Mouse (Mus musculus): ENCODE measurements around the gene Kdm1b. TPM values are rescaled to one million over a fixed set of nuclear protein-coding genes. Genes with fewer than 3 reads are reported as not detected.
A peak's percentile ranks its signal among the peaks of the same experiment; 100 is the strongest.

The Kdm1b gene
- polyA plus RNA-seq, 1 experiment from 2014 or later: 14.9 TPM

DNA sequence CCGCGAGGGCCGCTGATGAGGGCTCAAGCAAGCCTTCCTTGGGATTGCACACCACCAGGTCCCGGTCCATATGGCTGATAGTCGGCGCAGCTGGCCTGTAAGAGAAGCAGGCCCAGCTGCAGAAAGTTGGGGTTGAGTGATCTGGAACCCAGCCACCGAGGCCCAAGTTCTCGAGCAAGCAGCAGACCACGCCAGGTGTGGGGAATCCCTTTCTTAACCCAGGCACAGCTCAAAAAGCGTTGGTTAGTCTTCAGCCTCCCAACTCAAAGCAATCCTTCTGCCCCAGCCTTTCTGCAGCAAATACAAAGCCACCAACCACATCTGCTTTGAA is 1.3 kb downstream of the Kdm1b start, which contains the start of gene Tpmt:
Gene Tpmt, minus strand, starts transcription at position 121 of the 331 bp plus-strand sequence.
- Histone ChIP-seq H3K27ac (ENCODE audit: low read depth, low read length) (peak within 1 kb of the TSS; percentile 70), H3K4me3 (ENCODE audit: low read depth, low read length) (peak within 1 kb of the TSS; percentile 87), H3K9me3 (ENCODE audit: control insufficient read depth, low read length) (no peaks in the 10 kb centered on the region), H3K4me2 (replicated peaks; ENCODE audit: low read depth, low read length) (peak within 1 kb of the TSS; percentile 94), H3K36me3 (ENCODE audit: control insufficient read depth, insufficient read depth, low read length) (no peaks in the 10 kb centered on the region), H3K27me3 (ENCODE audit: control insufficient read depth, insufficient read depth, low read length) (no peaks in the 10 kb centered on the region), H3K4me1 (replicated peaks; ENCODE audit: control insufficient read depth, insufficient read depth, low read length) (peaks cover 3% of the 10 kb centered on the region; the same call in 1 of the 2 replicates), H3K9ac (ENCODE audit: low read depth, low read length) (peak within 1 kb of the TSS; percentile 73)
- ATAC-seq (ENCODE audit: low FRiP score): no peak
- no peak for DNase-seq (ENCODE audit: low spot score)
- WGBS: 24% methylated on average over 10 of the region's 10 CpGs

DNA sequence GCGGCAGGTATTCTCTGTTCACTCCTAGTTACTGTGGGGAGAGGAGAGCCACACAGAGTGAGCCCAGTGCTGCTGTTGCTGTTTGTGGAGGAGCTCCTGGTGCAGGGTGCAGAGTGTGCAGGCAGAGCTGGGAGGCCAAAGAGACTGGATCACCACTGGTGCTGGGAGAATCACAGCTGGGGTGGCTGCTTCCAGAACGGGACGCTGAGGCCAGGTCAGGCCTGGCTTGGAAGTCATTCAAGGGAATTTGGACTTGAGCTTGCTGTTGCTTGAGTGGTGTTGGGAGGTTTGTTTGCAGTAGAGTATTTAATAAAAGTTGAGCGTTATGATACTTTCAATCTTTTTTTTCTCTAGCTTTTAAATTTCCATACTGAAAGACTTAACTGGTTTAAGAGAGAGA is 4.7 kb downstream of the Kdm1b start:
- Histone ChIP-seq H3K36me3 (ENCODE audit: control insufficient read depth, insufficient read depth, low read length) (no peaks in the 10 kb centered on the region), H3K4me3 (ENCODE audit: low read depth, low read length) (no peak overlapping the region), H3K4me1 (replicated peaks; ENCODE audit: control insufficient read depth, insufficient read depth, low read length) (peaks cover 3% of the 10 kb centered on the region; the same call in 1 of the 2 replicates), H3K9ac (ENCODE audit: low read depth, low read length) (no peak overlapping the region), H3K27ac (ENCODE audit: low read depth, low read length) (no peak overlapping the region), H3K27me3 (ENCODE audit: control insufficient read depth, insufficient read depth, low read length) (no peaks in the 10 kb centered on the region), H3K4me2 (replicated peaks; ENCODE audit: low read depth, low read length) (no peak overlapping the region), H3K9me3 (ENCODE audit: control insufficient read depth, low read length) (no peaks in the 10 kb centered on the region)
- DNase-seq (ENCODE audit: low spot score) (no peak), ATAC-seq (ENCODE audit: low FRiP score) (no peak)
- WGBS: 93% methylated on average over 4 of the region's 4 CpGs

DNA sequence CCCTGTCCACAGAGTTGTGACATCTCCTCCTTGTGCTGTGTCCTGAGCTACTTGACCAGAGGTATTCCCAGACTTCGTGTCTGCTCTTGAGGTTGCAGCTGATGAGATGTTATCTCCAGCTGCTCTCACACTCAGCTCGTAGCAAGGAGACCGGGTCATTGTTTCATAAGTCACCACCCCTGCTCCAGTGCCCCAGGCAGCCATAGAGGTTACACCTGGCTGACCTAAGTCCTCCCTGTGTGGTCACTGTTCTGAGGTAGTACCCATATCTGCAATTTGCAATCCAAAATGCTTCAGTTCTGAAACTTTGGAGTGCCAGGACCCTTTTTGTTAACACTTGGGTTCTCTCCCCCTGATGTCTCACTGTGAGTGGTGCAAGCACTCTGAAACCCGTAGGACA is 6.7 kb downstream of the Kdm1b start:
- Histone ChIP-seq H3K27me3 (ENCODE audit: control insufficient read depth, insufficient read depth, low read length) (no peaks in the 10 kb centered on the region), H3K27ac (ENCODE audit: low read depth, low read length) (no peak overlapping the region), H3K4me2 (replicated peaks; ENCODE audit: low read depth, low read length) (no peak overlapping the region), H3K9ac (ENCODE audit: low read depth, low read length) (no peak overlapping the region), H3K4me3 (ENCODE audit: low read depth, low read length) (no peak overlapping the region), H3K4me1 (replicated peaks; ENCODE audit: control insufficient read depth, insufficient read depth, low read length) (no peaks in the 10 kb centered on the region), H3K9me3 (ENCODE audit: control insufficient read depth, low read length) (no peaks in the 10 kb centered on the region), H3K36me3 (ENCODE audit: control insufficient read depth, insufficient read depth, low read length) (no peaks in the 10 kb centered on the region)
- ATAC-seq (ENCODE audit: low FRiP score) (no peak), DNase-seq (ENCODE audit: low spot score) (no peak)
- 79% methylated on average over 4 of the region's 4 CpGs for WGBS

DNA sequence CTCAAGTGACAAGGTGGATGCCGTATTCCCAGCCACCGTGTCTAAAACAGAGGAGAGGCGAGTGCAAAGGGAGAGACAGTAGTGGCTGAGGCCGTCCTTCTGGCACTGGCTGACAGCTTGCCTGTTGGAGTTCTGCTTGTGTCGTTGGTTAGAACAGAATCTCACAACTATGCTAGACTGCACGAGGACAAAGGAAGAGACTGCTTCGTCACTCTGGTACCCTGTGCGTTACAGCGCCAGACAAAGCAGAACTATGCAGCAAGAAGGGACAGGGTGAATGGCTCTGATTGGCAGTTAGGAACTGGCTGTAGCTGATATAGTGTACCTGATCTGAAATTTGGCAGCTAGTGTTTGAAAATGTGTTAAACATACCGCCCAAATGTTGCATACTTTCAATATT is 10.7 kb downstream of the Kdm1b start:
- H3K27me3 ChIP-seq (ENCODE audit: control insufficient read depth, insufficient read depth, low read length): no peaks in the 10 kb centered on the region
- ATAC-seq (ENCODE audit: low FRiP score): no peak
- WGBS: 36% methylated on average over 10 of the region's 10 CpGs
- H3K27ac ChIP-seq (ENCODE audit: low read depth, low read length): no peak overlapping the region
- no peaks in the 10 kb centered on the region for H3K9me3 ChIP-seq (ENCODE audit: control insufficient read depth, low read length)
- peak; percentile 12 for DNase-seq (ENCODE audit: low spot score)
- H3K4me1 ChIP-seq (replicated peaks; ENCODE audit: control insufficient read depth, insufficient read depth, low read length): no peaks in the 10 kb centered on the region
- H3K36me3 ChIP-seq (ENCODE audit: control insufficient read depth, insufficient read depth, low read length): no peaks in the 10 kb centered on the region
- no peak overlapping the region for H3K9ac ChIP-seq (ENCODE audit: low read depth, low read length)
- H3K4me2 ChIP-seq (replicated peaks; ENCODE audit: low read depth, low read length): no peak overlapping the region
- H3K4me3 ChIP-seq (ENCODE audit: low read depth, low read length): no peak overlapping the region

DNA sequence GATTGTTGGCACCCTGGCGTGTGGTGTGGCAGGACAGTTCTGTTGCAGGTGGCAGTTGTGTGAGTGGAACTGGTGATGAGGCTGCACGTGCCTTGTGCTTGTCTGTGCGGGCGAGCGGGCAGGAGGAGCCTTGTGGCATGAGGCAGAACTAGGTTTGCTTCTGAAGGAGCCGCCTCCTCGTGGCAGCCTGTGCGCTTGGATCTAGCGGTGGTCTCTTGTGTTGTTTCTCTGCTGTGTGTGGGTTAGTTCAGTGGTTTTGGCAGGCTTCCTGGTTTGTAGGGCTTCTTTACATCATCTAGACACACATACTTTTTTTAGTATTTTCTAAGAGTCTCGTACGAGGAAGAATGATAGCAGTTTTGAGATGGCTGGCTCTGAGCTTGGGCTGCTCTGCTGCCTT is 12.8 kb downstream of the Kdm1b start:
- Histone ChIP-seq H3K9ac (ENCODE audit: low read depth, low read length) (no peak overlapping the region), H3K27me3 (ENCODE audit: control insufficient read depth, insufficient read depth, low read length) (no peaks in the 10 kb centered on the region), H3K9me3 (ENCODE audit: control insufficient read depth, low read length) (no peaks in the 10 kb centered on the region), H3K36me3 (ENCODE audit: control insufficient read depth, insufficient read depth, low read length) (no peaks in the 10 kb centered on the region), H3K4me2 (replicated peaks; ENCODE audit: low read depth, low read length) (no peak overlapping the region), H3K27ac (ENCODE audit: low read depth, low read length) (no peak overlapping the region), H3K4me3 (ENCODE audit: low read depth, low read length) (no peak overlapping the region), H3K4me1 (replicated peaks; ENCODE audit: control insufficient read depth, insufficient read depth, low read length) (no peaks in the 10 kb centered on the region)
- no peak for ATAC-seq (ENCODE audit: low FRiP score)
- no peak for DNase-seq (ENCODE audit: low spot score)
- WGBS: 93% methylated on average over 11 of the region's 11 CpGs

DNA sequence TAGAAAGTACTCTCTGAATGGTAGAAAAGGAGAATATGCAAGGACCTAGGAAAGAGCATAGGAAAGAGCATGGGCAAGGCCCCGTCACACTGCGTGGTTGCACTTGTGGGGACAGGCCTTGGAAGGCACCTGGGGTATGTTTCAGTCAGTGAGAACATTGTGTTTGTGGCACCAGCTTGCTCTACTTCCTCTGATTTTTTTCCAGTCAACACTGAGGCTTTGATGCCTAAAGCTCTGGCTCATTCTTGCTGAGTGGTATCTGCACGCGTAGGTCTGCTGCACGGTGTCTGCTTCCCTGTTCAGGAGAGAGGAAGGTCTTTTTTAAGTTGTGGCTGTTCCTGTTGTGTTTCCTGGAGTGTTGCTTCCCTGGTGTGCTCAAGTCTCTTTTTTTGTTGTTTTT is 13.5 kb downstream of the Kdm1b start:
- no peak for ATAC-seq (ENCODE audit: low FRiP score)
- Histone ChIP-seq H3K4me1 (replicated peaks; ENCODE audit: control insufficient read depth, insufficient read depth, low read length) (no peaks in the 10 kb centered on the region), H3K9ac (ENCODE audit: low read depth, low read length) (no peak overlapping the region), H3K27ac (ENCODE audit: low read depth, low read length) (no peak overlapping the region), H3K9me3 (ENCODE audit: control insufficient read depth, low read length) (no peaks in the 10 kb centered on the region), H3K4me3 (ENCODE audit: low read depth, low read length) (no peak overlapping the region), H3K27me3 (ENCODE audit: control insufficient read depth, insufficient read depth, low read length) (no peaks in the 10 kb centered on the region), H3K36me3 (ENCODE audit: control insufficient read depth, insufficient read depth, low read length) (no peaks in the 10 kb centered on the region), H3K4me2 (replicated peaks; ENCODE audit: low read depth, low read length) (no peak overlapping the region)
- DNase-seq (ENCODE audit: low spot score): no peak
- 96% methylated on average over 5 of the region's 5 CpGs for WGBS

DNA sequence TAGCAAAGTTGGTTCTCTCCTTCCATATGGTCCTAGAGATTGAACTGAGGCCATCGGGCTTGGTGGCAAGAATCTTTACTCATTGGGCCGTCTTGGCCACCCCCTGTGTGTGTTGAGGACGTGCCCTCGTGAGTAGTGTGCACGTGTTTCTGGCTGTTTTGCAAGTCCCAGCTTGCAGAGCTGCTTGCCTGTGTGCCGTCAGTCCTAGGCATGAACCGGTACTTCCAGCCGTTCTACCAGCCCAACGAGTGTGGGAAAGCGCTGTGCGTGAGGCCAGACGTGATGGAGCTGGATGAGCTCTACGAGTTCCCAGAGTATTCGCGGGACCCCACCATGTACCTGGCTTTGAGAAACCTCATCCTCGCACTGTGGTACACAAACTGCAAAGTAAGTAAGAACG is 19.5 kb downstream of the Kdm1b start:
- Histone ChIP-seq H3K36me3 (ENCODE audit: control insufficient read depth, insufficient read depth, low read length) (0 out of 2 replicates have a peak, but pooled peaks cover 3% of the 10 kb centered on the region), H3K4me2 (replicated peaks; ENCODE audit: low read depth, low read length) (no peak overlapping the region), H3K9me3 (ENCODE audit: control insufficient read depth, low read length) (no peaks in the 10 kb centered on the region), H3K27ac (ENCODE audit: low read depth, low read length) (no peak overlapping the region), H3K27me3 (ENCODE audit: control insufficient read depth, insufficient read depth, low read length) (no peaks in the 10 kb centered on the region), H3K4me1 (replicated peaks; ENCODE audit: control insufficient read depth, insufficient read depth, low read length) (no peaks in the 10 kb centered on the region), H3K4me3 (ENCODE audit: low read depth, low read length) (no peak overlapping the region), H3K9ac (ENCODE audit: low read depth, low read length) (no peak overlapping the region)
- 97% methylated on average over 17 of the region's 17 CpGs for WGBS
- DNase-seq (ENCODE audit: low spot score) (no peak), ATAC-seq (ENCODE audit: low FRiP score) (no peak)

DNA sequence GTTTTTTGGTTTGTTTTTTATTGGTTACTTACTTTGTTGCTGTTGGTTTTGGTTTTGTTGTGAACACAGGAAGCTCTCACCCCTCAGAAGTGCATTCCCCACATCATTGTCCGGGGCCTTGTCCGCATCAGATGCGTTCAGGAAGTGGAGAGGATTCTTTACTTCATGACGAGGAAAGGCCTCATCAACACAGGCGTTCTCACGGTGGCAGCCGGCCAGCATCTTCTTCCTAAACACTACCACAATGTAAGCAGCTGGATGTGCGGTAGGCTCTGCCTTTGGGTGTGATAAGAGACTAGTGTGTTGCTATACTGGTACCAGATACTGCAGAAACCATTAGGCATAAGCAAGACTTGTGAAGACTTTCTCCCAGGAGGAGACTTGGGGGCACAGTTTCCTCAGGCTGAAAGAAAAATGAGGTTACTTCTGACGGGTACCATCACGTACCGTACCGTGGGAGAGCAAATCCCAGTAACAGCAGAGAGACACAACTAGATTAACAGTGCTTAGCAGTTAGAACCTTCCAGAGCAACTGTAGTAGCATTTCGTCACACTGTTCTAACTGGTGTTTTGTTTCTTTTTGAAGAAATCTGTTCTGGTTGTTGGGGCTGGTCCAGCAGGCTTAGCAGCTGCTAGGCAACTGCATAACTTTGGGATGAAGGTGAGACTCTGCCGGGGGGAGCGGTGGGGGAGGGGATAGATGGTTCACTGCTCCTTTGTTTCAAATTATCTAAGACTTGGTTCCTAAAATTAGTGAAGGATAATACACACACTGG is 20.9 kb downstream of the Kdm1b start:
- WGBS: 92% methylated on average over 15 of the region's 15 CpGs
- DNase-seq (ENCODE audit: low spot score) (no peak), ATAC-seq (ENCODE audit: low FRiP score) (no peak)
- Histone ChIP-seq H3K27me3 (ENCODE audit: control insufficient read depth, insufficient read depth, low read length) (no peaks in the 10 kb centered on the region), H3K27ac (ENCODE audit: low read depth, low read length) (no peak overlapping the region), H3K4me1 (replicated peaks; ENCODE audit: control insufficient read depth, insufficient read depth, low read length) (no peaks in the 10 kb centered on the region), H3K9me3 (ENCODE audit: control insufficient read depth, low read length) (no peaks in the 10 kb centered on the region), H3K36me3 (ENCODE audit: control insufficient read depth, insufficient read depth, low read length) (0 out of 2 replicates have a peak, but pooled peaks cover 6% of the 10 kb centered on the region), H3K4me2 (replicated peaks; ENCODE audit: low read depth, low read length) (no peak overlapping the region), H3K9ac (ENCODE audit: low read depth, low read length) (no peak overlapping the region), H3K4me3 (ENCODE audit: low read depth, low read length) (no peak overlapping the region)

DNA sequence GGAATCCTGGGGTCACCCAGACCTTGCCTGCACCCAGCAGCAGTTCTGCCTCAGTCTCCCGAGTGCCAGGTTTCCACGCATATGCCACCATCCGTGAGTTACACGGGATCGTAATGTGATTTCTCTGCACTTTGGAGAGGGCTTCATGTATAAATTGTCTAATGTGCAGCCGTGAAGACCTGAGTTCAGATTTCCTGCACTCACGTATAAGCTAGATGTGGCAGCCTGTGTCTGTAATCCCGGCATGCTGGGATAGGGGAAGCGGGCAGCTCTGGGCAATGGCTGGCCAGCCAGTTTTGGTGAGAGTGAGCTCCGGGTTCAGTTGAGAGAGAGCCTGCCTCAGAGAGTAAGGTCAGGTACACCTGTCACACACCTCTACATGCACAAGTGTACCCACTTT is 23.2 kb downstream of the Kdm1b start:
- Histone ChIP-seq H3K4me3 (ENCODE audit: low read depth, low read length) (no peak overlapping the region), H3K27me3 (ENCODE audit: control insufficient read depth, insufficient read depth, low read length) (no peaks in the 10 kb centered on the region), H3K27ac (ENCODE audit: low read depth, low read length) (no peak overlapping the region), H3K36me3 (ENCODE audit: control insufficient read depth, insufficient read depth, low read length) (0 out of 2 replicates have a peak, but pooled peaks cover 6% of the 10 kb centered on the region), H3K4me2 (replicated peaks; ENCODE audit: low read depth, low read length) (no peak overlapping the region), H3K9ac (ENCODE audit: low read depth, low read length) (no peak overlapping the region), H3K9me3 (ENCODE audit: control insufficient read depth, low read length) (no peaks in the 10 kb centered on the region), H3K4me1 (replicated peaks; ENCODE audit: control insufficient read depth, insufficient read depth, low read length) (no peaks in the 10 kb centered on the region)
- DNase-seq (ENCODE audit: low spot score) (no peak), ATAC-seq (ENCODE audit: low FRiP score) (no peak)
- 96% methylated on average over 10 of the region's 10 CpGs for WGBS
